Mouse (Mus musculus) limb, embryonic 13.5 days (tissue): ENCODE results near the gene Plpp1. TPM values are rescaled to one million over a fixed set of nuclear protein-coding genes. Genes with fewer than 3 reads are reported as not detected.

ENCODE experiments used
- ATAC-seq: fragments of 200-750 bp; cut with Nextera tagmentation; 2 replicates; pipeline ENCODE4 v1.8.0; 2017; ENCODE audit warnings: low read depth, moderate number of reproducible peaks, moderate TSS enrichment; ENCODE audit not compliant: low FRiP score
- H3K27ac ChIP-seq: fragments of 300-500 bp; sonication (generic); 2 replicates; pipeline ENCODE4 v1.5.1; 2015; ENCODE audit warnings: inconsistent platforms, mild to moderate bottlenecking, moderate library complexity
- H3K27me3 ChIP-seq: fragments of 300-500 bp; sonication (generic); 2 replicates; pipeline ENCODE4 v1.6.1; 2015; ENCODE audit warnings: mild to moderate bottlenecking, inconsistent platforms
- H3K36me3 ChIP-seq: fragments of 300-500 bp; sonication (generic); 2 replicates; pipeline ENCODE4 v1.6.1; 2015; ENCODE audit warnings: inconsistent platforms, mild to moderate bottlenecking, moderate library complexity
- H3K4me1 ChIP-seq: fragments of 300-500 bp; sonication (generic); 2 replicates; pipeline ENCODE4 v1.6.1; 2015; ENCODE audit warnings: inconsistent platforms
- H3K4me2 ChIP-seq: fragments of 300-500 bp; sonication (generic); replicated peaks from 2 replicates; pipeline ENCODE4 v1.6.1; 2015; ENCODE audit warnings: inconsistent platforms, mild to moderate bottlenecking, moderate library complexity
- H3K4me3 ChIP-seq: fragments of 300-500 bp; sonication (generic); 2 replicates; pipeline ENCODE4 v1.5.1; 2015; ENCODE audit warnings: moderate library complexity, mild to moderate bottlenecking, inconsistent platforms
- H3K9ac ChIP-seq: fragments of 300-500 bp; sonication (generic); 2 replicates; pipeline ENCODE4 v1.6.1; 2015; ENCODE audit warnings: mild to moderate bottlenecking, inconsistent platforms
- H3K9me3 ChIP-seq: fragments of 300-500 bp; sonication (generic); 2 replicates; pipeline ENCODE4 v1.6.1; 2016; ENCODE audit warnings: inconsistent platforms
- WGBS: fragments of 180-500 bp; shearing (Covaris S2); methylation state at CpG from one replicate; pipeline ENCODE4 v1.1.7; 2015; 5-methylcytosine and 5-hydroxymethylcytosine counted together
- polyA plus RNA-seq: library from polyadenylated mRNA; unstranded; fragments of >200 nt; fragmentation: Nextera tagmentation; extraction: Ambion mirVana; gene quantifications from 2 replicates; pipeline ENCODE4 v1.2.1, GENCODE M21; 2015

The Plpp1 gene
- polyA plus RNA-seq, 1 experiment from 2014 or later = 53.8 TPM

GRCm38 (mm10) chr13:112853710-112854316, 53.2 kb downstream of the Plpp1 start:
- 86% methylated on average over 17 of the region's 17 CpGs for WGBS
- peaks cover 11% of the 10 kb centered on the region for H3K36me3 ChIP-seq
- no peaks in the 10 kb centered on the region for H3K27me3 ChIP-seq
- no peak overlapping the region for H3K27ac ChIP-seq
- H3K4me3 ChIP-seq = no peak overlapping the region
- no peaks in the 10 kb centered on the region for H3K4me1 ChIP-seq
- ATAC-seq = no peak
- H3K9me3 ChIP-seq = no peaks in the 10 kb centered on the region
- H3K4me2 ChIP-seq = no peak overlapping the region
- H3K9ac ChIP-seq = no peak overlapping the region

GRCm38 (mm10) chr13:112854402-112854801, 53.8 kb downstream of the Plpp1 start:
- 83% methylated on average over 6 of the region's 6 CpGs for WGBS
- Histone ChIP-seq H3K4me2 (no peak overlapping the region), H3K9ac (no peak overlapping the region), H3K4me1 (no peaks in the 10 kb centered on the region), H3K27ac (no peak overlapping the region), H3K36me3 (peaks cover 17% of the 10 kb centered on the region), H3K9me3 (no peaks in the 10 kb centered on the region), H3K27me3 (no peaks in the 10 kb centered on the region), H3K4me3 (no peak overlapping the region)
- no peak for ATAC-seq

GRCm38 (mm10) chr13:112857921-112858320, 57.3 kb downstream of the Plpp1 start:
- no peak overlapping the region for H3K4me3 ChIP-seq
- WGBS = 86% methylated on average over 7 of the region's 7 CpGs
- ATAC-seq = no peak

GRCm38 (mm10) chr13:112859574-112860134, 59.1 kb downstream of the Plpp1 start:
- Histone ChIP-seq H3K36me3 (peaks cover 47% of the 10 kb centered on the region), H3K27ac (no peak overlapping the region), H3K27me3 (no peaks in the 10 kb centered on the region), H3K9ac (no peak overlapping the region), H3K4me3 (no peak overlapping the region), H3K9me3 (no peaks in the 10 kb centered on the region), H3K4me2 (no peak overlapping the region), H3K4me1 (no peaks in the 10 kb centered on the region)
- ATAC-seq = no peak
- WGBS = 88% methylated on average over 21 of the region's 21 CpGs

More at GRCm38 (mm10) chr13:112857921-112858320, 57.3 kb downstream of the Plpp1 start:
- Histone ChIP-seq H3K36me3 (peaks cover 33% of the 10 kb centered on the region), H3K4me1 (no peaks in the 10 kb centered on the region), H3K4me2 (no peak overlapping the region), H3K27me3 (no peaks in the 10 kb centered on the region), H3K9me3 (no peaks in the 10 kb centered on the region), H3K27ac (no peak overlapping the region), H3K9ac (no peak overlapping the region)

- 87% methylated on average over 2 of the region's 2 CpGs for WGBS
- ATAC-seq = no peak
- peaks cover 54% of the 10 kb centered on the region for H3K36me3 ChIP-seq
These were observed 59.8 kb downstream of the Plpp1 start for GRCm38 (mm10) chr13:112860370-112860769.

GRCm38 (mm10) chr13:112860911-112861310, 60.3 kb downstream of the Plpp1 start:
- Histone ChIP-seq H3K4me3 (no peak overlapping the region), H3K4me1 (no peaks in the 10 kb centered on the region), H3K9me3 (no peaks in the 10 kb centered on the region), H3K9ac (no peak overlapping the region), H3K36me3 (peaks cover 59% of the 10 kb centered on the region), H3K27me3 (no peaks in the 10 kb centered on the region), H3K4me2 (no peak overlapping the region), H3K27ac (no peak overlapping the region)
- no peak for ATAC-seq
- WGBS = 90% methylated on average over 9 of the region's 9 CpGs

More at GRCm38 (mm10) chr13:112860370-112860769, 59.8 kb downstream of the Plpp1 start:
- Histone ChIP-seq H3K4me3 (no peak overlapping the region), H3K27ac (no peak overlapping the region), H3K9me3 (no peaks in the 10 kb centered on the region), H3K4me1 (no peaks in the 10 kb centered on the region), H3K27me3 (no peaks in the 10 kb centered on the region), H3K4me2 (no peak overlapping the region), H3K9ac (no peak overlapping the region)

- ATAC-seq = 0 out of 2 replicates have a peak, but pooled peaks have one; percentile 36
- peaks cover 65% of the 10 kb centered on the region for H3K36me3 ChIP-seq
- H3K27me3 ChIP-seq = no peaks in the 10 kb centered on the region
- 55% methylated on average over 5 of the region's 5 CpGs for WGBS
- H3K4me1 ChIP-seq = no peaks in the 10 kb centered on the region
- H3K4me3 ChIP-seq = no peak overlapping the region
- no peak overlapping the region for H3K27ac ChIP-seq
- no peak overlapping the region for H3K4me2 ChIP-seq
- H3K9ac ChIP-seq = no peak overlapping the region
- H3K9me3 ChIP-seq = no peaks in the 10 kb centered on the region
These were observed 61.3 kb downstream of the Plpp1 start for GRCm38 (mm10) chr13:112861825-112862306.

- Histone ChIP-seq H3K27ac (no peak overlapping the region), H3K9me3 (no peaks in the 10 kb centered on the region), H3K36me3 (peaks cover 63% of the 10 kb centered on the region), H3K4me3 (no peak overlapping the region), H3K9ac (no peak overlapping the region), H3K4me2 (no peak overlapping the region), H3K4me1 (no peaks in the 10 kb centered on the region), H3K27me3 (no peaks in the 10 kb centered on the region)
- 82% methylated on average over 3 of the region's 3 CpGs for WGBS
- no peak for ATAC-seq
These were observed 61.8 kb downstream of the Plpp1 start for GRCm38 (mm10) chr13:112862342-112862741.

GRCm38 (mm10) chr13:112862978-112863677, 62.5 kb downstream of the Plpp1 start:
- no peaks in the 10 kb centered on the region for H3K27me3 ChIP-seq
- ATAC-seq = no peak
- H3K27ac ChIP-seq = no peak overlapping the region
- H3K9me3 ChIP-seq = no peaks in the 10 kb centered on the region
- 85% methylated on average over 1 of the region's 1 CpGs for WGBS
- no peaks in the 10 kb centered on the region for H3K4me1 ChIP-seq
- no peak overlapping the region for H3K4me3 ChIP-seq
- H3K9ac ChIP-seq = no peak overlapping the region
- H3K4me2 ChIP-seq = no peak overlapping the region
- peaks cover 70% of the 10 kb centered on the region for H3K36me3 ChIP-seq

GRCm38 (mm10) chr13:112866782-112867181, 66.2 kb downstream of the Plpp1 start:
- 88% methylated on average over 7 of the region's 7 CpGs for WGBS

GRCm38 (mm10) chr13:112867381-112867780, 66.8 kb downstream of the Plpp1 start:
- no peak for ATAC-seq
- Histone ChIP-seq H3K27ac (no peak overlapping the region), H3K4me1 (no peaks in the 10 kb centered on the region), H3K9me3 (no peaks in the 10 kb centered on the region), H3K4me2 (no peak overlapping the region), H3K27me3 (no peaks in the 10 kb centered on the region), H3K4me3 (no peak overlapping the region), H3K9ac (no peak overlapping the region), H3K36me3 (peaks cover 87% of the 10 kb centered on the region)
- 90% methylated on average over 8 of the region's 8 CpGs for WGBS

More at GRCm38 (mm10) chr13:112866782-112867181, 66.2 kb downstream of the Plpp1 start:
- H3K9me3 ChIP-seq = no peaks in the 10 kb centered on the region
- no peak overlapping the region for H3K9ac ChIP-seq
- H3K36me3 ChIP-seq = peaks cover 81% of the 10 kb centered on the region
- no peak for ATAC-seq
- H3K27ac ChIP-seq = no peak overlapping the region
- no peaks in the 10 kb centered on the region for H3K27me3 ChIP-seq
- H3K4me2 ChIP-seq = no peak overlapping the region
- H3K4me1 ChIP-seq = no peaks in the 10 kb centered on the region
- no peak overlapping the region for H3K4me3 ChIP-seq

GRCm38 (mm10) chr13:112870039-112870690, 69.6 kb downstream of the Plpp1 start:
- H3K36me3 ChIP-seq = peaks cover 93% of the 10 kb centered on the region
- ATAC-seq = no peak
- H3K4me2 ChIP-seq = no peak overlapping the region
- no peaks in the 10 kb centered on the region for H3K27me3 ChIP-seq
- H3K4me1 ChIP-seq = no peaks in the 10 kb centered on the region
- H3K9ac ChIP-seq = no peak overlapping the region
- WGBS = 78% methylated on average over 11 of the region's 11 CpGs
- H3K4me3 ChIP-seq = no peak overlapping the region
- no peaks in the 10 kb centered on the region for H3K9me3 ChIP-seq
- no peak overlapping the region for H3K27ac ChIP-seq
